Mouse (Mus musculus): ENCODE measurements around the gene Brd7.

Gene Brd7

GRCm38 (mm10) chr8:88349046-88349445 lies 12.9 kb downstream of the Brd7 start:
- no peak for DNase-seq

- DNase-seq = no peak
Observed at GRCm38 (mm10) chr8:88342026-88342425, 20.0 kb downstream of the Brd7 start.

GRCm38 (mm10) chr8:88339887-88340695 lies 21.9 kb downstream of the Brd7 start:
- DNase-seq = no peak

GRCm38 (mm10) chr8:88339221-88339620 lies 22.8 kb downstream of the Brd7 start:
- DNase-seq = no peak

GRCm38 (mm10) chr8:88334975-88335374 lies 27.0 kb downstream of the Brd7 start:
- no peak for DNase-seq

GRCm38 (mm10) chr8:88334384-88334783 lies 27.6 kb downstream of the Brd7 start:
- no peak for DNase-seq

GRCm38 (mm10) chr8:88330816-88331215 lies 31.2 kb downstream of the Brd7 start:
- DNase-seq = no peak

- DNase-seq = no peak
Observed at GRCm38 (mm10) chr8:88328689-88329088, 33.3 kb downstream of the Brd7 start.

- no peak for DNase-seq
Observed at GRCm38 (mm10) chr8:88326328-88326727, 35.7 kb downstream of the Brd7 start.

- DNase-seq = no peak
Observed at GRCm38 (mm10) chr8:88325795-88326194, 36.2 kb downstream of the Brd7 start.

GRCm38 (mm10) chr8:88325251-88325650 lies 36.7 kb downstream of the Brd7 start:
- no peak for DNase-seq

GRCm38 (mm10) chr8:88324760-88325159 lies 37.2 kb downstream of the Brd7 start:
- no peak for DNase-seq

- no peak for DNase-seq
Observed at GRCm38 (mm10) chr8:88323523-88323922, 38.5 kb downstream of the Brd7 start.

GRCm38 (mm10) chr8:88321387-88321786 lies 40.6 kb downstream of the Brd7 start:
- DNase-seq = no peak

GRCm38 (mm10) chr8:88320134-88320533 lies 41.9 kb downstream of the Brd7 start:
- no peak for DNase-seq

GRCm38 (mm10) chr8:88318151-88318550 lies 43.8 kb downstream of the Brd7 start:
- DNase-seq = no peak

- DNase-seq = no peak
Observed at GRCm38 (mm10) chr8:88317341-88317740, 44.7 kb downstream of the Brd7 start.

GRCm38 (mm10) chr8:88316139-88316931 lies 45.7 kb downstream of the Brd7 start:
- no peak for DNase-seq

- DNase-seq = no peak
Observed at GRCm38 (mm10) chr8:88315302-88315701, 46.7 kb downstream of the Brd7 start.

- no peak for DNase-seq
Observed at GRCm38 (mm10) chr8:88313991-88314390, 48.0 kb downstream of the Brd7 start.

- no peak for DNase-seq
Observed at GRCm38 (mm10) chr8:88312966-88313365, 49.0 kb downstream of the Brd7 start.

- DNase-seq = no peak
Observed at GRCm38 (mm10) chr8:88310286-88310685, 51.7 kb downstream of the Brd7 start.

- DNase-seq = no peak
Observed at GRCm38 (mm10) chr8:88309881-88310280, 52.1 kb downstream of the Brd7 start.

- no peak for DNase-seq
Observed at GRCm38 (mm10) chr8:88309274-88309873, 52.6 kb downstream of the Brd7 start.

Data from layer of hippocampus, adult 9-11 months (tissue).